Mouse (Mus musculus) hindbrain, postnatal 0 days (tissue): Measurements from ENCODE around the gene Pacsin3. TPM values are rescaled to one million over a fixed set of nuclear protein-coding genes. Genes with fewer than 3 reads are reported as not detected.
A peak's percentile ranks its signal among the peaks of the same experiment; 100 is the strongest.

Experiments used
- ATAC-seq: fragments of 200-750 bp; cut with Nextera tagmentation; 2 replicates; pipeline ENCODE4 v1.8.0; 2017; ENCODE audit warnings: mild to moderate bottlenecking, moderate TSS enrichment, moderate library complexity
- DNase-seq: peaks from one replicate; pipeline ENCODE4 v3.0.0-alpha.2; 2015; ENCODE audit warnings: low spot score
- H3K27ac ChIP-seq: fragments of 300-500 bp; sonication (generic); 2 replicates; pipeline ENCODE4 v1.5.1; 2014; ENCODE audit warnings: mild to moderate bottlenecking
- H3K27me3 ChIP-seq: fragments of 300-500 bp; sonication (generic); 2 replicates; pipeline ENCODE4 v1.6.1; 2014; ENCODE audit warnings: low read length, mixed read lengths; ENCODE audit not compliant: insufficient read depth
- H3K36me3 ChIP-seq: fragments of 300-500 bp; sonication (generic); 2 replicates; pipeline ENCODE4 v1.6.1; 2014; ENCODE audit warnings: low read length, mixed read lengths; ENCODE audit not compliant: insufficient read depth
- H3K4me1 ChIP-seq: fragments of 300-500 bp; sonication (generic); 2 replicates; pipeline ENCODE4 v1.6.1; 2014; ENCODE audit warnings: antibody characterized with exemption, low read length, mixed read lengths; ENCODE audit not compliant: insufficient read depth
- H3K4me2 ChIP-seq: fragments of 300-500 bp; sonication (generic); 2 replicates; pipeline ENCODE4 v1.6.1; 2014; ENCODE audit warnings: low read depth, mild to moderate bottlenecking, low read length, moderate library complexity, mixed read lengths
- H3K4me3 ChIP-seq: fragments of 300-500 bp; sonication (generic); 2 replicates; pipeline ENCODE4 v1.5.1; 2014; ENCODE audit warnings: low read length
- H3K9ac ChIP-seq: fragments of 300-500 bp; sonication (generic); replicated peaks from 2 replicates; pipeline ENCODE4 v1.6.1; 2014; ENCODE audit warnings: mild to moderate bottlenecking, low read length, moderate library complexity, mixed read lengths
- H3K9me3 ChIP-seq: fragments of 300-500 bp; sonication (generic); 2 replicates; pipeline ENCODE4 v1.6.1; 2016; ENCODE audit warnings: low read length, mixed read lengths
- CTCF ChIP-seq: IDR thresholded peaks from 2 replicates; pipeline ENCODE4 v1.5.1; 2016; ENCODE audit warnings: antibody characterized with exemption, control low read depth, low read depth
- WGBS: fragments of 180-500 bp; shearing (Covaris S2); extraction: QIAGEN DNeasy Blood & Tissue Kit; methylation state at CpG from one replicate; pipeline ENCODE4 v1.1.7; 2014; 5-methylcytosine and 5-hydroxymethylcytosine counted together
- polyA plus RNA-seq: library from polyadenylated mRNA; unstranded; fragments of >200 nt; fragmentation: Nextera tagmentation; extraction: Ambion mirVana; gene quantifications from 2 replicates; pipeline ENCODE4 v1.2.1, GENCODE M21; 2015
- total RNA-seq: library from RNA; depleted of rRNA; stranded (reverse); fragments of >200 nt; gene quantifications from 2 replicates; pipeline ENCODE4 v1.2.3, GENCODE M21; 2014

The Pacsin3 gene
- total and polyA plus RNA-seq, 2 experiments from 2014 or later, result 16.3 to 26.0 TPM

GRCm38 (mm10) chr2:91301836-91302235 is 46.1 kb downstream of the Pacsin3 start:
- Histone ChIP-seq H3K9ac (no peak overlapping the region), H3K27ac (no peak overlapping the region), H3K4me3 (no peak overlapping the region), H3K9me3 (no peaks in the 10 kb centered on the region), H3K4me2 (no peak overlapping the region), H3K4me1 (no peaks in the 10 kb centered on the region), H3K27me3 (no peaks in the 10 kb centered on the region), H3K36me3 (no peaks in the 10 kb centered on the region)
- 86% methylated on average over 2 of the region's 2 CpGs for WGBS
- peak; percentile 19; the same call in 1 of the 2 replicates for TF ChIP-seq CTCF
- ATAC-seq (no peak), DNase-seq (no peak)

- ATAC-seq (no peak), DNase-seq (no peak)
- no peak for TF ChIP-seq CTCF
- Histone ChIP-seq H3K9me3 (no peaks in the 10 kb centered on the region), H3K27ac (no peak overlapping the region), H3K4me3 (no peak overlapping the region), H3K4me1 (no peaks in the 10 kb centered on the region), H3K27me3 (no peaks in the 10 kb centered on the region), H3K9ac (no peak overlapping the region), H3K4me2 (no peak overlapping the region), H3K36me3 (no peaks in the 10 kb centered on the region)
- WGBS, result 74% methylated on average over 3 of the region's 3 CpGs
These were observed 47.1 kb downstream of the Pacsin3 start for GRCm38 (mm10) chr2:91302845-91303244.

GRCm38 (mm10) chr2:91305926-91306325 is 50.2 kb downstream of the Pacsin3 start:
- TF ChIP-seq CTCF, result no peak
- H3K27ac ChIP-seq, result no peak overlapping the region
- DNase-seq, result no peak
- H3K9ac ChIP-seq, result no peak overlapping the region
- 90% methylated on average over 9 of the region's 9 CpGs for WGBS
- H3K4me2 ChIP-seq, result no peak overlapping the region
- H3K36me3 ChIP-seq, result no peaks in the 10 kb centered on the region
- no peaks in the 10 kb centered on the region for H3K27me3 ChIP-seq
- no peak for ATAC-seq
- no peak overlapping the region for H3K4me3 ChIP-seq
- H3K4me1 ChIP-seq, result no peaks in the 10 kb centered on the region
- no peaks in the 10 kb centered on the region for H3K9me3 ChIP-seq

- no peaks in the 10 kb centered on the region for H3K9me3 ChIP-seq
- ATAC-seq (no peak), DNase-seq (no peak)
- no peaks in the 10 kb centered on the region for H3K4me1 ChIP-seq
- no peaks in the 10 kb centered on the region for H3K36me3 ChIP-seq
- no peak overlapping the region for H3K9ac ChIP-seq
- no peak overlapping the region for H3K4me3 ChIP-seq
- TF ChIP-seq CTCF, result no peak
- no peak overlapping the region for H3K4me2 ChIP-seq
- no peaks in the 10 kb centered on the region for H3K27me3 ChIP-seq
- no peak overlapping the region for H3K27ac ChIP-seq
These were observed 50.8 kb downstream of the Pacsin3 start for GRCm38 (mm10) chr2:91306589-91306988.

- H3K9me3 ChIP-seq, result no peaks in the 10 kb centered on the region
- DNase-seq (no peak), ATAC-seq (no peak)
- no peak overlapping the region for H3K4me3 ChIP-seq
- peaks cover 6% of the 10 kb centered on the region; the same call in 1 of the 2 replicates for H3K4me1 ChIP-seq
- H3K36me3 ChIP-seq, result no peaks in the 10 kb centered on the region
- 72% methylated on average over 5 of the region's 5 CpGs for WGBS
- H3K9ac ChIP-seq, result no peak overlapping the region
- no peaks in the 10 kb centered on the region for H3K27me3 ChIP-seq
- TF ChIP-seq CTCF, result no peak
- H3K4me2 ChIP-seq, result no peak overlapping the region
- no peak overlapping the region for H3K27ac ChIP-seq
These were observed 52.9 kb downstream of the Pacsin3 start for GRCm38 (mm10) chr2:91308680-91309079.

- Histone ChIP-seq H3K4me2 (no peak overlapping the region), H3K9me3 (no peaks in the 10 kb centered on the region), H3K4me1 (peaks cover 6% of the 10 kb centered on the region; the same call in 1 of the 2 replicates), H3K4me3 (no peak overlapping the region), H3K9ac (no peak overlapping the region), H3K36me3 (no peaks in the 10 kb centered on the region), H3K27ac (no peak overlapping the region), H3K27me3 (no peaks in the 10 kb centered on the region)
- no peak for ATAC-seq
- DNase-seq, result no peak
- no peak for TF ChIP-seq CTCF
- WGBS, result 71% methylated on average over 3 of the region's 3 CpGs
These were observed 53.8 kb downstream of the Pacsin3 start for GRCm38 (mm10) chr2:91309546-91309945.

GRCm38 (mm10) chr2:91312578-91313311 is 57.0 kb downstream of the Pacsin3 start:
- H3K4me3 ChIP-seq, result no peak overlapping the region
- WGBS, result 28% methylated on average over 10 of the region's 10 CpGs
- peak overlapping the region; percentile 42; the same call in 1 of the 2 replicates for H3K27ac ChIP-seq
- peaks cover 6% of the 10 kb centered on the region; the same call in 1 of the 2 replicates for H3K4me1 ChIP-seq
- TF ChIP-seq CTCF, result no peak
- DNase-seq, result no peak
- no peaks in the 10 kb centered on the region for H3K36me3 ChIP-seq
- H3K9ac ChIP-seq, result no peak overlapping the region
- peak; percentile 63; the same call in 1 of the 2 replicates for ATAC-seq
- no peaks in the 10 kb centered on the region for H3K27me3 ChIP-seq
- no peaks in the 10 kb centered on the region for H3K9me3 ChIP-seq
- H3K4me2 ChIP-seq, result no peak overlapping the region
